Mouse (Mus musculus) midbrain, embryonic 11.5 days (tissue): ENCODE data around the gene Rnf150. TPM values are rescaled to one million over a fixed set of nuclear protein-coding genes. Genes with fewer than 3 reads are reported as not detected.

Experiments used
- ATAC-seq: fragments of 200-750 bp; cut with Nextera tagmentation; 2 replicates; pipeline ENCODE4 v1.8.0; 2017; ENCODE audit warnings: moderate TSS enrichment, moderate library complexity; ENCODE audit not compliant: low FRiP score
- DNase-seq: peaks from one replicate; pipeline ENCODE4 v3.0.0; 2015; ENCODE audit warnings: low spot score; ENCODE audit errors: missing footprints
- H3K27ac ChIP-seq: fragments of 300-500 bp; sonication (generic); 2 replicates; pipeline ENCODE4 v1.5.1; 2014; ENCODE audit warnings: low read depth, low read length
- H3K27me3 ChIP-seq: fragments of 300-500 bp; sonication (generic); 2 replicates; pipeline ENCODE4 v1.6.1; 2014; ENCODE audit warnings: mild to moderate bottlenecking, low read length, moderate library complexity, mixed read lengths; ENCODE audit not compliant: control insufficient read depth, insufficient read depth
- H3K36me3 ChIP-seq: fragments of 300-500 bp; sonication (generic); 2 replicates; pipeline ENCODE4 v1.6.1; 2014; ENCODE audit warnings: mild to moderate bottlenecking, low read length, moderate library complexity, mixed read lengths; ENCODE audit not compliant: control insufficient read depth, insufficient read depth
- H3K4me1 ChIP-seq: fragments of 300-500 bp; sonication (generic); 2 replicates; pipeline ENCODE4 v1.6.1; 2014; ENCODE audit warnings: low read length; ENCODE audit not compliant: control insufficient read depth, insufficient read depth
- H3K4me2 ChIP-seq: fragments of 300-500 bp; sonication (generic); 2 replicates; pipeline ENCODE4 v1.6.1; 2014; ENCODE audit warnings: mild to moderate bottlenecking, moderate library complexity
- H3K4me3 ChIP-seq: fragments of 300-500 bp; sonication (generic); 2 replicates; pipeline ENCODE4 v1.5.1; 2014; ENCODE audit warnings: low read depth, low read length
- H3K9ac ChIP-seq: fragments of 300-500 bp; sonication (generic); 2 replicates; pipeline ENCODE4 v1.6.1; 2014; ENCODE audit warnings: low read length
- H3K9me3 ChIP-seq: fragments of 300-500 bp; sonication (generic); 2 replicates; pipeline ENCODE4 v1.6.1; 2016; ENCODE audit warnings: low read length; ENCODE audit not compliant: control insufficient read depth
- WGBS: fragments of 180-500 bp; shearing (Covaris S2); extraction: QIAGEN DNeasy Blood & Tissue Kit; methylation state at CpG from one replicate; pipeline ENCODE4 v1.1.7; 2014; 5-methylcytosine and 5-hydroxymethylcytosine counted together
- polyA plus RNA-seq: library from polyadenylated mRNA; unstranded; fragments of >200 nt; fragmentation: Nextera tagmentation; extraction: Ambion mirVana; gene quantifications from 2 replicates; pipeline ENCODE4 v1.2.1, GENCODE M21; 2014

Gene Rnf150
- polyA plus RNA-seq, 1 experiment from 2014 or later, result 1.2 TPM

DNA sequence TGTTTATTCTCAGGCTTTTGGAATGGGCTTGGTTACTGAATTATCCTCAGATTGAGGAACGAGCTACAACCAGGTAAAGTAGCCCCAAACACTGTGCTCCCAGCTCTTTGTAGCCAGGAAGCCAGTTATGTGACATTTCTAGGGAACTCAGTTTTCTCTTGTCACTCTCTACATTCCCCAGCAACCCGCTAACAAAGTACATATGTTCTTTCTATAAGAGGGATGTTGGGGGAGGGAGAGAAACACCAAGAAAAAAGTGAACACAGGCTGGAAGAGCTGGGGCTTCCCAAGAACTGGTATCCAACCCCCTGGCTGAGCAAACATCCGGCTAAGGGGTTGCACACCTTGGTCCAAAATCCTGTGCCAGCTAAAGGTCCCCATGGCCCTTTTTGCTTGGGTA lies 82.7 kb downstream of the Rnf150 start:
- ATAC-seq (no peak), DNase-seq (no peak)
- Histone ChIP-seq H3K4me1 (no peaks in the 10 kb centered on the region), H3K36me3 (no peaks in the 10 kb centered on the region), H3K27me3 (no peaks in the 10 kb centered on the region), H3K27ac (no peak overlapping the region), H3K9me3 (no peaks in the 10 kb centered on the region), H3K4me3 (no peak overlapping the region), H3K9ac (no peak overlapping the region), H3K4me2 (no peak overlapping the region)
- WGBS, result 75% methylated on average over 3 of the region's 3 CpGs

DNA sequence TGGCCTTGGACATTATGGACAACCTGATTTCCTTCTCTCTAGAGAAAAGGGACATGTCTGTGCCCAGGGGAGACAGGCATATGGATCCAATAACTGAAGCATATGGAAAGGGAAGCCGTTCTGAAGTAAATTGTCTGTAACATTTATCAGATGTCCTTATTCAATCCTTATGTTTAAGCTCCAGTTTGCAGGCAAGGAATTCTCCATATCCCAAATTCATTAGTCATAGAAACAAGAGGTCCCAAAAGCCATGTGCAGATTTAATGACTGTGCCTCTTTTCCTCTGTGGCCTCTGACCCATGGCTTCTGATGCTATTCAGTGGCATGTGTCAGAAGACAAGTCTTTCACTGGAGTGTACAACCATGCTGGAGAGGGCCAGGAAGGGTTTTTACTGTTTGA lies 83.5 kb downstream of the Rnf150 start:
- WGBS, result 69% methylated on average over 1 of the region's 1 CpGs
- DNase-seq (no peak), ATAC-seq (no peak)

GRCm38 (mm10) chr8:82955162-82955754 lies 92.1 kb downstream of the Rnf150 start:
- 70% methylated on average over 7 of the region's 7 CpGs for WGBS
- no peak overlapping the region for H3K27ac ChIP-seq
- DNase-seq (no peak), ATAC-seq (no peak)
- no peaks in the 10 kb centered on the region for H3K9me3 ChIP-seq
- H3K27me3 ChIP-seq, result no peaks in the 10 kb centered on the region
- H3K36me3 ChIP-seq, result no peaks in the 10 kb centered on the region
- H3K4me2 ChIP-seq, result no peak overlapping the region
- H3K4me1 ChIP-seq, result no peaks in the 10 kb centered on the region
- H3K9ac ChIP-seq, result no peak overlapping the region
- H3K4me3 ChIP-seq, result no peak overlapping the region

More for the DNA sequence above, 83.5 kb downstream of the Rnf150 start:
- Histone ChIP-seq H3K4me3 (no peak overlapping the region), H3K36me3 (no peaks in the 10 kb centered on the region), H3K9ac (no peak overlapping the region), H3K9me3 (no peaks in the 10 kb centered on the region), H3K27me3 (no peaks in the 10 kb centered on the region), H3K4me2 (no peak overlapping the region), H3K27ac (no peak overlapping the region), H3K4me1 (no peaks in the 10 kb centered on the region)

DNA sequence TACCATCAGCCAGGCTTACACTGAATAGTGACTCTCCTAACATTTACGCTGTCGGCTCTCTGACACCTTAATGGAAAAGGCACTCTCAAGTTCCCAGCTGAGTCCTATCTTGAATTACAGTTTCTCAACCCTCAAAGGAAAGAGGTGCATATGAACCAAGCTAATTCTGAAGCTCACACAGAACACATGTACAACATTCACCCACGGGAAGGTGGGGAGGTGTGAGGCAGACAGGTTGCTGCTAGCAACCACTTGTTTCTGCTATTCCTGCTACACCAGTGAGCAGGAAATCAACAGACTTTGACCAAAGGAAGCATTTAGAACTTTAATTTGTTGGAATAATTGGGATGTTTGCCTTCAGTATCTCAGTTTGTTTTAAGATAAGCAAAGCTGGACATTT lies 96.3 kb downstream of the Rnf150 start:
- Histone ChIP-seq H3K27me3 (no peaks in the 10 kb centered on the region), H3K27ac (no peak overlapping the region), H3K36me3 (no peaks in the 10 kb centered on the region), H3K9ac (no peak overlapping the region), H3K4me2 (no peak overlapping the region), H3K4me1 (no peaks in the 10 kb centered on the region), H3K9me3 (no peaks in the 10 kb centered on the region), H3K4me3 (no peak overlapping the region)
- 88% methylated on average over 3 of the region's 3 CpGs for WGBS
- ATAC-seq (no peak), DNase-seq (no peak)

DNA sequence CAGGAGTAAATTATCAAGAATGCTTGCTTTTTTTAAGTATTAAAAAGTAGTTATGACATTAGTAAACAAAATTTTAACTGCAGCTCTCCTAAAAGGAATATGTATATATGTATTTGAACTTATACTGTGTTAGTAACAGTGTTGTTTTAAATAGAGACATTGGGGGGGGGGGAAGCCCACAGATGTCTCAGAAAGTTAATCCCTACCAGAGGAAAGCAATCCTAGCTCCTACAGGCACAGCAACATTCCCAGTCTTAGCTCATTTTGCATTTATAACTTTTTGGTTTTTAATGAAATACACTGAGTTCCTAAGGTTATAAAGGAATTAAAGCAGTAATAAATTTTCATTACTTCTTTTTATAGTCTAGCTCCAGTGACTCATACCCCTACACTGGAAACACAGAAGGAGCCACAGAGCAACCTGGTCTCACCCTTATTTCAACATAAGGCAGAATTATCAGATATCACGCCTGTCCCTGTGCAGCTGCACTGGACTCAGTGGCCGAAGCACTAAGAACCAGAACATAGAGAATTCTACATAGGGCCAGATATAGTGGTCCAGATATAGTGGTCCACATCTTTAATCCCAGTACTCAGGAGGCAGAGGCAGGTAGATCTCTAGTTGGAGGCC lies 96.9 kb downstream of the Rnf150 start:
- H3K9ac ChIP-seq, result no peak overlapping the region
- 93% methylated on average over 2 of the region's 2 CpGs for WGBS
- ATAC-seq (no peak), DNase-seq (no peak)
- no peaks in the 10 kb centered on the region for H3K4me1 ChIP-seq
- no peak overlapping the region for H3K4me2 ChIP-seq
- H3K4me3 ChIP-seq, result no peak overlapping the region
- H3K27ac ChIP-seq, result no peak overlapping the region
- no peaks in the 10 kb centered on the region for H3K27me3 ChIP-seq
- H3K9me3 ChIP-seq, result no peaks in the 10 kb centered on the region
- H3K36me3 ChIP-seq, result no peaks in the 10 kb centered on the region

GRCm38 (mm10) chr8:82964537-82964936 lies 101.4 kb downstream of the Rnf150 start:
- Histone ChIP-seq H3K4me2 (no peak overlapping the region), H3K27me3 (no peaks in the 10 kb centered on the region), H3K9ac (no peak overlapping the region), H3K9me3 (no peaks in the 10 kb centered on the region), H3K27ac (no peak overlapping the region), H3K36me3 (no peaks in the 10 kb centered on the region), H3K4me1 (no peaks in the 10 kb centered on the region), H3K4me3 (no peak overlapping the region)
- ATAC-seq (no peak), DNase-seq (no peak)
- 78% methylated on average over 2 of the region's 2 CpGs for WGBS

DNA sequence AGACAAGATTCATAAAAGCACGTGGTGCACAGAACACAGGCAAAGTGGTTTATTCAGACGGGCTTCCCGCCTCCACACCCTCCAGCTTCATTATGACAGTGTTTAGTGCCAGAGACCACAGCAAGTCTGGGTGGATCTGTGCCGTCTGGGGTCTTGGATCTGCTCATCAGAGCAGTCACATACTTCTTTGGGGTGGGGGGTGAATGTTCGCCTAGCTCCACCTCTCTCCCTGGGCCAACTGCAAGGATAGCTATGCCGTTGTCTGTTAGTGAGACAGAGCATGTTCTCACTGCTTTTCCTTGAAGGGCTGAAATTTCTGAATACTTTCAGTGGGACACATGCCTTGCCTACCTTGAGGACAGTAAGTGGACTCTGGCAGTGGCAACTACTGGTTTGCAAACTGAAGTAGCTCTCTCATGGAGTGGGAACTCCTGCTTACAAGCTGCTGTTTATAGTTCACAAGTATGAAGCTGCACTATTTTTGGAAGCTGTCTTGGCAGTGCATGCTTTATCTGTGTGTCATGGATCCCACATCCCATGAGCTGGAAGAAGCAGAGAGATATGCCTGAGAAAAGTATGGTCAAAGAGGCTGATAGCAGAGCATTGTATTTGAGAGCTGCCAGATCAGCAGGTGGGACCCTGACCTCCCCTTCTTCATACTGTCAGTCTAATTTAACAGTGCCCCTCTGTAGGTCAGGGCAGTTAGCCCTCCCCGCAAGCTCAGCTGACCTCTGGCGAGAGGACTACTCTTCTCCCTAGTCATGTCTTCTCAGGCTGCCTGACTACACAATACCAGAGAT lies 104.9 kb downstream of the Rnf150 start:
- DNase-seq (no peak), ATAC-seq (no peak)
- Histone ChIP-seq H3K4me1 (no peaks in the 10 kb centered on the region; the same call in 1 of the 2 replicates), H3K4me2 (no peak overlapping the region), H3K9ac (no peak overlapping the region), H3K36me3 (no peaks in the 10 kb centered on the region), H3K27me3 (no peaks in the 10 kb centered on the region), H3K27ac (no peak overlapping the region), H3K4me3 (no peak overlapping the region), H3K9me3 (no peaks in the 10 kb centered on the region)
- WGBS, result 71% methylated on average over 8 of the region's 8 CpGs

GRCm38 (mm10) chr8:82969967-82970366 lies 106.8 kb downstream of the Rnf150 start:
- no peaks in the 10 kb centered on the region; the same call in 1 of the 2 replicates for H3K4me1 ChIP-seq
- ATAC-seq (peak; percentile 38; the same call in 1 of the 2 replicates), DNase-seq (no peak)
- H3K36me3 ChIP-seq, result no peaks in the 10 kb centered on the region
- no peak overlapping the region for H3K4me2 ChIP-seq
- no peaks in the 10 kb centered on the region for H3K27me3 ChIP-seq
- H3K4me3 ChIP-seq, result no peak overlapping the region
- H3K9me3 ChIP-seq, result no peaks in the 10 kb centered on the region
- no peak overlapping the region for H3K9ac ChIP-seq
- 34% methylated on average over 3 of the region's 3 CpGs for WGBS
- H3K27ac ChIP-seq, result no peak overlapping the region

GRCm38 (mm10) chr8:82972812-82973211 lies 109.7 kb downstream of the Rnf150 start:
- no peaks in the 10 kb centered on the region for H3K36me3 ChIP-seq
- no peaks in the 10 kb centered on the region; the same call in 1 of the 2 replicates for H3K4me1 ChIP-seq
- no peaks in the 10 kb centered on the region for H3K9me3 ChIP-seq
- WGBS, result 80% methylated on average over 3 of the region's 3 CpGs
- no peak overlapping the region for H3K27ac ChIP-seq
- ATAC-seq, result 0 out of 2 replicates have a peak, but pooled peaks have one; percentile 23
- no peak overlapping the region for H3K4me2 ChIP-seq
- H3K9ac ChIP-seq, result no peak overlapping the region
- no peaks in the 10 kb centered on the region for H3K27me3 ChIP-seq
- no peak for DNase-seq
- no peak overlapping the region for H3K4me3 ChIP-seq
